Mouse (Mus musculus) kidney, embryonic 16.5 days (tissue): Measurements from ENCODE around the gene Cfap45. TPM values are rescaled to one million over a fixed set of nuclear protein-coding genes. Genes with fewer than 3 reads are reported as not detected.

Source experiments
- ATAC-seq: fragments of 200-750 bp; cut with Nextera tagmentation; 2 replicates; pipeline ENCODE4 v1.8.0; 2017; ENCODE audit warnings: moderate TSS enrichment; ENCODE audit not compliant: low FRiP score, low TSS enrichment
- H3K27ac ChIP-seq: fragments of 300-500 bp; sonication (generic); 2 replicates; pipeline ENCODE4 v1.5.1; 2014; ENCODE audit warnings: low read length
- H3K27me3 ChIP-seq: fragments of 300-500 bp; sonication (generic); 2 replicates; pipeline ENCODE4 v1.6.1; 2014; ENCODE audit warnings: low read length, control low read depth, mixed read lengths; ENCODE audit not compliant: insufficient read depth
- H3K36me3 ChIP-seq: fragments of 300-500 bp; sonication (generic); 2 replicates; pipeline ENCODE4 v1.6.1; 2014; ENCODE audit warnings: low read length, control low read depth, mixed read lengths; ENCODE audit not compliant: insufficient read depth
- H3K4me1 ChIP-seq: fragments of 300-500 bp; sonication (generic); 2 replicates; pipeline ENCODE4 v1.6.1; 2014; ENCODE audit warnings: low read length, control low read depth, mixed read lengths; ENCODE audit not compliant: insufficient read depth
- H3K4me2 ChIP-seq: fragments of 300-500 bp; sonication (generic); replicated peaks from 2 replicates; pipeline ENCODE4 v1.6.1; 2014; ENCODE audit warnings: low read depth, low read length
- H3K4me3 ChIP-seq: fragments of 300-500 bp; sonication (generic); 2 replicates; pipeline ENCODE4 v1.5.1; 2014; ENCODE audit warnings: mild to moderate bottlenecking, low read length
- H3K9ac ChIP-seq: fragments of 300-500 bp; sonication (generic); replicated peaks from 2 replicates; pipeline ENCODE4 v1.6.1; 2014; ENCODE audit warnings: low read length
- H3K9me3 ChIP-seq: fragments of 300-500 bp; sonication (generic); 2 replicates; pipeline ENCODE4 v1.6.1; 2016; ENCODE audit warnings: low read length, control low read depth
- WGBS: fragments of 180-500 bp; shearing (Covaris S2); extraction: QIAGEN DNeasy Blood & Tissue Kit; methylation state at CpG from one replicate; pipeline ENCODE4 v1.1.7; 2014; 5-methylcytosine and 5-hydroxymethylcytosine counted together
- polyA plus RNA-seq: library from polyadenylated mRNA; unstranded; fragments of >200 nt; fragmentation: Nextera tagmentation; extraction: Ambion mirVana; gene quantifications from 2 replicates; pipeline ENCODE4 v1.2.1, GENCODE M21; 2015

Cfap45 gene
- polyA plus RNA-seq, 1 experiment from 2014 or later: 1.9 TPM

DNA sequence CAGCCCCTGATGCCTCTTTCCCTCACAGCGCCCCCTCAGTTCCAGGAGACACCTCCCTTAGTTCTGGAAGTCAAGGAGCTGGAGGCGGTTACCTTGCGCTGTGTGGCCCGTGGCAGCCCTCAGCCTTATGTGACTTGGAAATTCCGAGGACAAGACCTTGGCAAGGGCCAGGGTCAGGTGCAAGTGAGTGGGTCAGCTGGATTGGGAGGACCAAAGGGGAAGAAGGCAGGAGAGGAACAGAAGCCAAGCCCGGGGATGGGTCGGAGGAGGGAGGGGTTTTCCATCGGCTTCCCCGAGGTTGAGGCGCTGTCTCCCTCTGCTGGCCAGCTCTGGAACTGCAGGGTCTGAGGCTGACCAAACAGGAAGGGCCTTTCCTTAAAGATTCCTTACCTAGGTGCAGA, 30.3 kb upstream of the Cfap45 start:
- 0 out of 2 replicates have a peak overlapping the region, but pooled peaks have one; percentile 35 for H3K9ac ChIP-seq

DNA sequence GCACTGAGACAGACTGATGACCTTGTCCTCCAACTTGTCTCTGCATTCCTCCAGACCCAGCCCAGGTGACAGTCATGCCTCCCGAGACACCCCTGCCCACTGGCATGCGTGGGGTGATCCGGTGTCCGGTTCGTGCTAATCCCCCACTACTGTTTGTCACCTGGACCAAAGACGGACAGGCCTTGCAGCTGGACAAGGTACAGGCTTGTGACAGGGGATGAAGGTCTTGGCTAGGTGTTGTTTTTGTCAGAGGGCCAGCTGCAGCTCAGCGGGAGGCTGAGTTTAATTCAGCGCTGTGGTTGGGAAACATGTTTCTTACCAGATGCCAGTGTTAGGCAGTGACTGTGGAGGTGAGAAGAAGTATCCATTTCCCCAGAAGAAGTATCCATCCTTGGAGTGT, 28.6 kb upstream of the Cfap45 start:
- Histone ChIP-seq H3K27me3 (no peaks in the 10 kb centered on the region), H3K36me3 (peaks cover 39% of the 10 kb centered on the region), H3K4me1 (peaks cover 2% of the 10 kb centered on the region; the same call in 1 of the 2 replicates), H3K27ac (no peak overlapping the region), H3K4me2 (no peak overlapping the region), H3K4me3 (no peak overlapping the region), H3K9ac (no peak overlapping the region), H3K9me3 (no peaks in the 10 kb centered on the region)
- no peak for ATAC-seq
- WGBS: 75% methylated on average over 8 of the region's 8 CpGs

More for the DNA sequence above, 30.3 kb upstream of the Cfap45 start:
- Histone ChIP-seq H3K4me1 (peaks cover 12% of the 10 kb centered on the region), H3K9me3 (no peaks in the 10 kb centered on the region), H3K27me3 (no peaks in the 10 kb centered on the region), H3K36me3 (peaks cover 25% of the 10 kb centered on the region), H3K4me3 (peak overlapping the region; percentile 23; the same call in 1 of the 2 replicates), H3K4me2 (peak overlapping the region; percentile 44), H3K27ac (no peak overlapping the region)
- peak; percentile 66 for ATAC-seq
- 11% methylated on average over 10 of the region's 10 CpGs for WGBS

DNA sequence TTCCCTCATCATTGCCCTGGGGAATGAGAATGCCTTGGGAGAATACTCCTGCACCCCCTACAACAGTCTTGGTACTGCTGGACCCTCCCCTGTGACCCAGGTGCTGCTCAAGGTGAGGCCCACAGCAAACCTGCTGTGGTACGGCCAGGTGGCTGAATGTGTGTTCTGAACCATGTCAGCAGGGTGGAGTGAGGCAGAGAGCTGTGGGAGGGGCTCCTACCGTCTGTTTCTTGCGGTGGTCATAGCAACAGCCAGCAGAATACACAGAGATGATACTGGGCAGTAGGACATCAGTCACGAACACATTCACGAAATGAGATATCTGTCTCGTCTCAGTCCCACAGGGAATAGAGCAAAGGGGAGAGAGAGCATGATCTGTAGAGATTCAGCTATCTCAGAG, 27.1 kb upstream of the Cfap45 start:
- Histone ChIP-seq H3K4me3 (no peak overlapping the region), H3K27ac (no peak overlapping the region), H3K27me3 (no peaks in the 10 kb centered on the region), H3K4me1 (peaks cover 2% of the 10 kb centered on the region; the same call in 1 of the 2 replicates), H3K4me2 (no peak overlapping the region), H3K9me3 (no peaks in the 10 kb centered on the region), H3K36me3 (peaks cover 45% of the 10 kb centered on the region), H3K9ac (no peak overlapping the region)
- WGBS: 68% methylated on average over 6 of the region's 6 CpGs
- ATAC-seq: no peak

DNA sequence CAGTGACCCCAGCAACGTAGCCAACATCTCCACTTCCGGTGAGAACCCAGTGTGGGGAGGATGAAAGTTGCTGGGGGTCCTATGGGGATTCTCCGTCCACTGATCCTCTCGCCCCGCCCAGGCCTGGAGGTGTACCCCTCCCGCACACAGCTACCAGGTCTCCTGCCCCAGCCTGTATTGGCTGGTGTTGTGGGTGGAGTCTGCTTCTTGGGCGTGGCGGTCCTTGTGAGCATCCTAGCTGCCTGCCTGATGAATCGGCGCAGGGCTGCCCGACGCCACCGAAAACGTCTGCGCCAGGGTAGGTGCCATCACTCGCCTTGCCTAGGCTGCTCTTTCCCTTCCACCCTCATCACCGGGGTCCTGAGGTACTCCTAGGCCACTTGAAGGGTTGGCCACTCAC, 24.6 kb upstream of the Cfap45 start:
- H3K4me1 ChIP-seq: peaks cover 9% of the 10 kb centered on the region
- no peak overlapping the region for H3K27ac ChIP-seq
- H3K36me3 ChIP-seq: peaks cover 45% of the 10 kb centered on the region
- no peaks in the 10 kb centered on the region for H3K9me3 ChIP-seq
- no peak for ATAC-seq
- WGBS: 87% methylated on average over 17 of the region's 17 CpGs
- no peak overlapping the region for H3K4me2 ChIP-seq
- H3K27me3 ChIP-seq: no peaks in the 10 kb centered on the region
- H3K9ac ChIP-seq: no peak overlapping the region
- H3K4me3 ChIP-seq: no peak overlapping the region

DNA sequence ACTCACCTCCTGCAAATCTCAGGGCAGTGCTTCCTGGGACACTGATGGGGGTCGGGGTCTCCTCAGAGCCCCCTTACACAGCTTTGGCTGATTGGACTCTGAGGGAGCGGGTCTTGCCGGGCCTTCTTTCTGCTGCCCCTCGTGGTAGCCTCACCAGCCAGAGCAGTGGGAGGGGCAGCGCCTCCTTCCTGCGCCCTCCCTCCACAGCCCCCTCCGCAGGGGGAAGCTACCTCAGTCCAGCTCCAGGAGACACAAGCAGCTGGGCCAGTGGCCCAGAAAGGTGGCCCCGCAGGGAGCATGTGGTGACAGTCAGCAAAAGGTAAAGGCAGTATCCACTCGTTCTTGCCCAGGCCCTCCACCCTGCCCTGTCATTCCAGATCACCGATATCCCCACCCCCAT, 23.2 kb upstream of the Cfap45 start:
- Histone ChIP-seq H3K36me3 (peaks cover 35% of the 10 kb centered on the region), H3K4me1 (peaks cover 22% of the 10 kb centered on the region), H3K27ac (no peak overlapping the region), H3K4me3 (no peak overlapping the region), H3K4me2 (no peak overlapping the region), H3K9ac (no peak overlapping the region), H3K9me3 (no peaks in the 10 kb centered on the region), H3K27me3 (no peaks in the 10 kb centered on the region)
- no peak for ATAC-seq
- whole genome bisulfite sequencing: 81% methylated on average over 10 of the region's 10 CpGs

DNA sequence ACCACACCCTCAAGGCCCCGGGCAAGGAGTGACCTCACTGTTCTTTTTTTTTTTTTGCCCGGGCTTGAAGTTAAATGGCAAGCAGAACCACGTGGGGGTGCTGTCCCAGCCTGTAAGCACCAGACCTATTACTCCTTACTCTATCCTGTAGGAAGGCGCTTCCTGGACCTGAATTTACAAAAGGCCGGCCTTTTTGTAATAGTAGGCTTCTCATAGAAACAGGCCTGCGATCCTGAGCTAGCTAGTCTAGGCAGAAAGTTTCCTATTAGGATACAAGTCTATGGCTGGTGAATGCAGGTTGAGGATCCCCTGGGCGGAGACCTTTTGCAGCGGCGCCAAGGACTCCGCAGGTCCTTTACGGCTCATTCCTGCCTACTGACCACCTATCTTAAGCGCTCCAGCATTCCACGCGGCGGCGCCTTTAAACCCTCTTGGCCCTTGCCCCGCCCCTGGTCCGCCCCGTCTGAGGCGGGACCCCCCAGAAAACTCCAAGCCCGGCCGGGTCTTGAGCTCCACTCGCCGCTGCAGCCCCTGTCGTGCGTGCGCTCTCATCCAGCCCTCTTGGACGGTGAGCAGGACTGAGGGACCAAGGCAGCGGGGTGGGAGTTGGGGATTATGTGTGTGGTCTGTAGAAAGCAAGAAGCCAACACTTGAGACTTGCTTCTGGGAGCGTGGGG, 20.7 kb upstream of the Cfap45 start, which contains the start of gene Tagln2:
Tagln2 (plus strand) TSS at position 283 of the 677 bp plus-strand sequence.
- Histone ChIP-seq H3K36me3 (peaks cover 24% of the 10 kb centered on the region), H3K9me3 (no peaks in the 10 kb centered on the region), H3K27me3 (no peaks in the 10 kb centered on the region), H3K4me3 (peak within 1 kb of the TSS; percentile 78), H3K4me1 (peaks cover 43% of the 10 kb centered on the region), H3K4me2 (peak within 1 kb of the TSS; percentile 70), H3K27ac (peak within 1 kb of the TSS; percentile 94), H3K9ac (peak within 1 kb of the TSS; percentile 69)
- ATAC-seq: peak; percentile 81
- WGBS: 1% methylated on average over 30 of the region's 30 CpGs

DNA sequence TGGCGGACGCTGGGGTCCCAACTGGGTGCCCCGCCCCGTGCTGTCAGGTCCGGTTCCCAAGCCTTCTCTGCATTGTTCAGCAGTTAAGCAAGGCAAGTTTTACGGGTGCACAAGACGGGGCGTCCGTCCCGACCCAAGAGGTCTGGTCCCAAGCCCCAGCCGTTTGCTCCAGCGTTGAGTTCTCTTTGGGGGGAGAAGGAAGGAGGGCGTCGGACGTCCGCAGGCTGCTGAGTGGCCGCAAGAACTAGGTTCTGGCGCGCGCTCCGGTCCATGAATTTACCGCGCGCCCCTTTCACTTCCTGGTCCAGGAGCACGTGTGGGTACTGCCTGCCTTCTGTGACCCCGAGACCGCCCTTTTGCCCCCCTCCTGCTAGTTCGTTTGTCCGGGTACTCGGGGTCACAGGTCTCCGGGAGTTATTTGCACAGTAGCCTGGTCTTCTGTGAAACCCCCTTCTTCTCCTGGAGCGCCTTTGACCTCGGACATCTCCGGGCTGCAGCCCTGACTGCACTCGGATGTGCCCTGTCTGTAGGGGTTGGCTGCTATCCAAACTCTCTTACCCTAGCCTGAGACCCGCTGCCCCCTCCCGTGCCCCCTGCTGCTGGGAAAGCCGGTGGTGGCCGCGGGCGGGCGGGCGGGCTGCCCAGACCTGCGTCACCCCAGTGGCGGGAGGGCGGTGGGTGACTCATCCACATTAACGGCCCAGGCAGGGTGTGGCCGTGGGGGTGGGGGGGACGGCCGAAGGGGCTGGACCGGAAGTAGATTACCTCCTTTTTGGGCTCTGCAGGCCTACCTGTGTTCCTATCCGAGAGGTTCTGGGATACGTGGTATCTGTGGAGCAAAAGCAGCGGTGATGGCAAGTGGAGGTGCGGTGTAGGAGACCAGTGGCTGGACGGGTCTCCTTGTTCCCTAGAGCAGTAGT, 19.9 kb upstream of the Cfap45 start:
- Histone ChIP-seq H3K4me1 (peaks cover 43% of the 10 kb centered on the region), H3K27me3 (no peaks in the 10 kb centered on the region), H3K4me3 (peak overlapping the region; percentile 78), H3K36me3 (peaks cover 22% of the 10 kb centered on the region), H3K4me2 (peak overlapping the region; percentile 70), H3K27ac (peak overlapping the region; percentile 94), H3K9me3 (no peaks in the 10 kb centered on the region), H3K9ac (peak overlapping the region; percentile 69)
- WGBS: under 1% methylated on average over 56 of the region's 56 CpGs
- peak; percentile 16 for ATAC-seq

DNA sequence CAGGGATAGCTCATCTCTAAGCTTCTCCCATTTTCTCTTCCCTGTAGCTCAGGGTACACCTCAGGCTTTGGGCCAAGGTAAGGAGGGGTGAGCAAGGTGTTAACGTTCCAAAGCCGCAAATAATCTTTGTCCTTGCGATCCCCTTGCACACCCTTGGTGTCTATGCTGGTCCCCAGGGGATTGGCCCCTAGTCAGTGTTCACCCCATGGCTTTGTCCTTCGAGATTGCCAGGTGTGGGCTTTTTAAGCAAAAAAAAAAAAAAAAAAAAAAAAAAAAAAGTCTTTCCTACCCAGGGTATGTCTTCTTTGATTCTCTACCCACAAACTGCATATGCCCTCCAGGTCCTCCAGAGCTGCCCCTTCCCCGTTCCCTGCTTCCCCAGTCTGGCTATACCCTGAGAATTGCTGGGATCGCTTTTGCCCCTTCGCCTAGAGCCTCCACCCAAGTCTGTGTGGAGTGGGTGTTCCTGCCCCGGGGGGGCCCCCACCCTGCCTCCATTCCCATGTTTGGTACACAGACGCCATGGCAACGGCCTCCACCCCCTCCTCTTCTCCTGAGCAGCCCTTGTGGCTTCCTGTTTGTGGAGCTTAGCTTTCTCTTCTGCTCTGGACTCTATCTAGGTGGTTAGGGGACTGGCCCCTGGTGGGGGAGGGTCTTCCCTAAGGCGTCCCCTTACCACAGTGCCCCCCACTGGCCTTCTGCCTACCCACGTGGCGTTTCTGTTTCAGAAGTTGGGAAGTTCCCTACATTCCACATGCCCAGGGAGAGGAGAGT, 19.0 kb upstream of the Cfap45 start:
- Histone ChIP-seq H3K9me3 (no peaks in the 10 kb centered on the region), H3K4me2 (peak overlapping the region; percentile 70), H3K4me3 (peak overlapping the region; percentile 78), H3K27me3 (no peaks in the 10 kb centered on the region), H3K27ac (peak overlapping the region; percentile 94), H3K36me3 (peaks cover 20% of the 10 kb centered on the region), H3K4me1 (peaks cover 43% of the 10 kb centered on the region), H3K9ac (peak overlapping the region; percentile 69)
- no peak; the same call in 1 of the 2 replicates for ATAC-seq
- 33% methylated on average over 13 of the region's 13 CpGs for WGBS
